Mouse (Mus musculus) MEL (cell line): ENCODE results near the gene Clpb. TPM values are rescaled to one million over a fixed set of nuclear protein-coding genes. Genes with fewer than 3 reads are reported as not detected.
A peak's percentile ranks its signal among the peaks of the same experiment; 100 is the strongest.

Experiments
- DNase-seq: peaks from one replicate; pipeline ENCODE4 v3.0.0; 2011; ENCODE audit warnings: low read depth, low spot score
- H3K27ac ChIP-seq: 2 replicates; pipeline ENCODE4 v1.5.1; 2012; ENCODE audit warnings: low read depth, mild to moderate bottlenecking, control low read depth, low read length, moderate library complexity; ENCODE audit not compliant: control insufficient read depth
- H3K27me3 ChIP-seq, 2 experiments: fragments of 150-350 bp in 1 of 2; sonication (generic) in 1 of 2; 2 replicates each; pipeline ENCODE4 v1.6.1; 2012; ENCODE audit warnings: low read length in 2 of 2, mild to moderate bottlenecking in 2 of 2, improper control_type of control experiment in 1 of 2, moderate library complexity in 1 of 2; ENCODE audit not compliant: insufficient read depth in 2 of 2, control insufficient read depth in 1 of 2
- H3K36me3 ChIP-seq, 2 experiments: 2 replicates each; pipeline ENCODE4 v1.6.1; 2012 to 2014; ENCODE audit warnings: low read length in 2 of 2, improper control_type of control experiment in 1 of 2, inconsistent platforms in 1 of 2, mild to moderate bottlenecking in 1 of 2; ENCODE audit not compliant: insufficient read depth in 2 of 2, control insufficient read depth in 1 of 2
- H3K4me1 ChIP-seq, 2 experiments: fragments of 150-350 bp in 1 of 2; sonication (generic) in 1 of 2; 2 replicates each; pipeline ENCODE4 v1.6.1; 2012; ENCODE audit warnings: low read length in 2 of 2, improper control_type of control experiment in 1 of 2, mild to moderate bottlenecking in 1 of 2; ENCODE audit not compliant: insufficient read depth in 2 of 2, control insufficient read depth in 1 of 2
- H3K4me3 ChIP-seq, 2 experiments: fragments of 150-350 bp in 1 of 2; sonication (generic) in 1 of 2; 2 replicates each; pipeline ENCODE4 v1.5.1; 2012; ENCODE audit warnings: low read depth in 2 of 2, low read length in 2 of 2, mild to moderate bottlenecking in 2 of 2, moderate library complexity in 2 of 2, control low read depth in 1 of 2, improper control_type of control experiment in 1 of 2; ENCODE audit not compliant: control insufficient read depth in 1 of 2, insufficient read depth in 1 of 2
- H3K79me2 ChIP-seq: 2 replicates; pipeline ENCODE4 v1.6.1; 2012; ENCODE audit warnings: mild to moderate bottlenecking, low read length, moderate library complexity; ENCODE audit not compliant: control insufficient read depth, poor library complexity, insufficient read depth
- H3K9ac ChIP-seq: 2 replicates; pipeline ENCODE4 v1.6.1; 2012; ENCODE audit warnings: low read depth, mild to moderate bottlenecking, control low read depth, low read length, moderate library complexity; ENCODE audit not compliant: control insufficient read depth, poor library complexity, severe bottlenecking
- H3K9me3 ChIP-seq: fragments of 150-350 bp; sonication (generic); replicated peaks from 2 replicates; pipeline ENCODE4 v1.6.1; 2012; ENCODE audit warnings: mild to moderate bottlenecking, low read length, improper control_type of control experiment, moderate library complexity; ENCODE audit not compliant: insufficient read depth
- CTCF ChIP-seq, 3 experiments: IDR thresholded peaks in 2 of 3; conservative IDR thresholded peaks in 1 of 3; 2 replicates each; pipeline ENCODE4 v1.5.1; 2011 to 2012; ENCODE audit warnings: low read length in 3 of 3, low read depth in 2 of 3, mild to moderate bottlenecking in 2 of 3, improper control_type of control experiment in 1 of 3, inconsistent platforms in 1 of 3, mixed read lengths in 1 of 3, moderate library complexity in 1 of 3; ENCODE audit not compliant: control insufficient read depth in 1 of 3, insufficient read depth in 1 of 3, poor library complexity in 1 of 3, severe bottlenecking in 1 of 3
- ELF1 ChIP-seq: IDR thresholded peaks from 2 replicates; pipeline ENCODE4 v1.6.1; 2014; ENCODE audit warnings: low read depth, mild to moderate bottlenecking, inconsistent platforms, low read length, improper control_type of control experiment, moderate library complexity
- GABPA ChIP-seq: IDR thresholded peaks from 2 replicates; pipeline ENCODE4 v1.6.1; 2012; ENCODE audit warnings: low read depth, mild to moderate bottlenecking, inconsistent platforms, low read length, improper control_type of control experiment, moderate library complexity
- KAT2A ChIP-seq: conservative IDR thresholded peaks from 2 replicates; pipeline ENCODE4 v1.6.1; 2012; ENCODE audit warnings: low read depth, low read length, improper control_type of control experiment, inconsistent platforms
- MAX ChIP-seq: IDR thresholded peaks from 2 replicates; pipeline ENCODE4 v1.6.1; 2011; ENCODE audit warnings: low read length, improper control_type of control experiment
- MYB ChIP-seq: IDR thresholded peaks from 2 replicates; pipeline ENCODE4 v1.6.1; 2011; ENCODE audit warnings: mild to moderate bottlenecking, low read depth, low read length, improper control_type of control experiment
- POLR2A ChIP-seq, 2 experiments: IDR thresholded peaks; 2 replicates each; pipeline ENCODE4 v1.6.1; 2011 to 2012; ENCODE audit warnings: low read length in 2 of 2, mild to moderate bottlenecking in 2 of 2, control low read depth in 1 of 2, improper control_type of control experiment in 1 of 2, low read depth in 1 of 2, moderate library complexity in 1 of 2; ENCODE audit not compliant: control insufficient read depth in 1 of 2, insufficient read depth in 1 of 2, poor library complexity in 1 of 2
- POLR2AphosphoS2 ChIP-seq: IDR thresholded peaks from 2 replicates; pipeline ENCODE4 v1.6.1; 2011; ENCODE audit warnings: low read length, improper control_type of control experiment
- RAD21 ChIP-seq: IDR thresholded peaks from 2 replicates; pipeline ENCODE4 v1.6.1; 2011; ENCODE audit warnings: mild to moderate bottlenecking, low read depth, low read length, improper control_type of control experiment
- UBTF ChIP-seq: IDR thresholded peaks from 2 replicates; pipeline ENCODE4 v1.6.1; 2012; ENCODE audit warnings: low read depth, mild to moderate bottlenecking, inconsistent platforms, low read length, improper control_type of control experiment, moderate library complexity, borderline replicate concordance; ENCODE audit not compliant: insufficient read depth
- polyA plus RNA-seq, 2 experiments: library from polyadenylated mRNA; stranded (reverse) in 1 of 2; unstranded in 1 of 2; fragments of >175 nt in 1 of 2; fragments of >200 nt in 1 of 2; gene quantifications; 2 replicates each; pipeline versions ENCODE4 v1.2.1 to v1.2.4; 2012; ENCODE audit warnings: low replicate concordance in 2 of 2, low read depth in 1 of 2; ENCODE audit not compliant: insufficient read length in 2 of 2, insufficient read depth in 1 of 2, missing spikeins in 1 of 2
- total RNA-seq: library from RNA; depleted of rRNA; stranded (reverse); fragments of 300-350 nt; gene quantifications from 2 replicates; pipeline ENCODE4 v1.2.3, GENCODE M21; 2012

Clpb gene
- total and polyA plus RNA-seq, 3 experiments = 59.0 to 71.5 TPM; not detected in 1

GRCm38 (mm10) chr7:101820295-101821030 lies 157.0 kb downstream of the Clpb start:
- Histone ChIP-seq H3K4me3 (no peak overlapping the region), H3K9ac (no peak overlapping the region), H3K27me3 (no peaks in the 10 kb centered on the region)

DNA sequence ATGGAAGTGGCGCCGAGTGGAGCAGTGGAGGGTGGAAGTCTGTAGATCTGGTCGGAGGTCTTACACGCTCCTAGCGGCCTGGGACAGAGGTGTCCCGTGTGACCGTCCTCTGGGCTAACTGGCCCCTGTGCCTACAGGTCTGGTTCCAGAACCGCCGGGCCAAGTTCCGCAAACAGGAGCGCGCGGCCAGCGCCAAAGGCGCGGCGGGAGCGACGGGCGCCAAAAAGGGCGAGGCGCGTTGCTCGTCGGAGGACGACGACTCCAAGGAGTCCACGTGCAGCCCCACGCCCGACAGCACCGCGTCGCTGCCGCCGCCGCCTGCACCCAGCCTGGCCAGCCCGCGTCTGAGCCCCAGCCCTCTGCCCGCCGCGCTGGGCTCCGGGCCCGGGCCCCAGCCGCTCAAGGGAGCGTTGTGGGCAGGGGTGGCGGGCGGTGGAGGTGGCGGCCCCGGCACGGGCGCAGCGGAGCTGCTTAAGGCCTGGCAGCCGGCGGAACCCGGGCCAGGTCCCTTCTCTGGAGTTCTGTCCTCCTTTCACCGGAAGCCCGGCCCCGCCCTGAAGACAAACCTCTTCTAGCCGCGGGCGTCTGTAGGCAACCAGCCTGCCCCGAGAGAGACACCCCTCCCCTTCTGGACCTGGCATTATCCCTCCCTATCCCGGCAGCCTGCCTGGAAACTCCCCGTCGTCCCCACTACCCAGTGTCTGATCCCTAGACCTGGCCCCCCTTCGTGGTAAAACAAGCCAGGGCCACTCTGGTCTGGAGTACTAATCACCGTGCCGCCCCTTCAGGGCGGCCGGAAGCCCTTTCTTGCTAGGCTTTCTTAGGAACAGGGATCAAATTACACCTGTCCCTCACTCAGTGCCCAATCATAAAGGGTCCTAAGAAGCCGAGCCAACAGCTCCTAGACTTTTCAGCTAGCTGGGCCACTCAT lies 158.4 kb downstream of the Clpb start:
- DNase-seq = no peak
- H3K9me3 ChIP-seq = no peaks in the 10 kb centered on the region
- H3K27me3 ChIP-seq = no peaks in the 10 kb centered on the region
- no peaks in the 10 kb centered on the region for H3K79me2 ChIP-seq
- no peaks in the 10 kb centered on the region; a peak in 1 of 4 replicates for H3K36me3 ChIP-seq
- no peaks in the 10 kb centered on the region for H3K4me1 ChIP-seq
- no peak overlapping the region for H3K27ac ChIP-seq
- H3K9ac ChIP-seq = no peak overlapping the region
- no peak overlapping the region for H3K4me3 ChIP-seq
- TF ChIP-seq KAT2A = no peak
- 0 out of 2 replicates have a peak, but pooled peaks have one; percentile 23 for TF ChIP-seq POLR2AphosphoS2
- TF ChIP-seq MYB = no peak
- TF ChIP-seq, all 39 proteins: peak for 1

More at GRCm38 (mm10) chr7:101820295-101821030, 157.0 kb downstream of the Clpb start:
- no peak for TF ChIP-seq ELF1
- TF ChIP-seq MYB = no peak
- no peak for TF ChIP-seq MAX
- TF ChIP-seq UBTF = no peak
- TF ChIP-seq GABPA = no peak
- TF ChIP-seq RAD21 = no peak
- no peak for DNase-seq
- Histone ChIP-seq H3K4me1 (no peaks in the 10 kb centered on the region), H3K79me2 (no peaks in the 10 kb centered on the region), H3K36me3 (no peaks in the 10 kb centered on the region; a peak in 1 of 4 replicates), H3K9me3 (no peaks in the 10 kb centered on the region), H3K27ac (no peak overlapping the region)

GRCm38 (mm10) chr7:101822836-101823757 lies 159.7 kb downstream of the Clpb start:
- no peaks in the 10 kb centered on the region for H3K79me2 ChIP-seq

More at GRCm38 (mm10) chr7:101822836-101823757, 159.7 kb downstream of the Clpb start:
- peak in 1 of 3 experiments; percentile 7; a peak in 1 of 6 replicates for TF ChIP-seq CTCF (IDR thresholded peaks at IDR 0.05 in 2 of 3, conservative IDR thresholded peaks at IDR 0.05 in 1 of 3; ENCODE audit: control insufficient read depth in 1 of 3, insufficient read depth in 1 of 3, low read depth in 2 of 3, low read length in 3 of 3, poor library complexity in 1 of 3, severe bottlenecking in 1 of 3)
- no peak for TF ChIP-seq POLR2A (IDR thresholded peaks at IDR 0.05; ENCODE audit: control insufficient read depth in 1 of 2, insufficient read depth in 1 of 2, low read depth in 1 of 2, low read length in 2 of 2, poor library complexity in 1 of 2)
- no peaks in the 10 kb centered on the region for H3K9me3 ChIP-seq
- no peak for DNase-seq
- no peak overlapping the region for H3K9ac ChIP-seq
- no peaks in the 10 kb centered on the region; a peak in 1 of 4 replicates for H3K36me3 ChIP-seq
- no peaks in the 10 kb centered on the region for H3K27me3 ChIP-seq
- no peak overlapping the region for H3K4me3 ChIP-seq
- no peak overlapping the region for H3K27ac ChIP-seq
- no peaks in the 10 kb centered on the region for H3K4me1 ChIP-seq
